Mouse (Mus musculus) kidney, embryonic 14.5 days (tissue): ENCODE data around the gene Nectin1. TPM values are rescaled to one million over a fixed set of nuclear protein-coding genes. Genes with fewer than 3 reads are reported as not detected.

Experiments used
- ATAC-seq: fragments of 200-750 bp; cut with Nextera tagmentation; 2 replicates; pipeline ENCODE4 v1.8.0; 2017; ENCODE audit warnings: moderate number of reproducible peaks, mild to moderate bottlenecking, moderate TSS enrichment, moderate library complexity; ENCODE audit not compliant: low FRiP score, low TSS enrichment
- H3K27ac ChIP-seq: fragments of 300-500 bp; sonication (generic); 2 replicates; pipeline ENCODE4 v1.5.1; 2014; ENCODE audit warnings: low read depth, mild to moderate bottlenecking, low read length, moderate library complexity, mixed read lengths
- H3K27me3 ChIP-seq: fragments of 300-500 bp; sonication (generic); 2 replicates; pipeline ENCODE4 v1.6.1; 2014; ENCODE audit warnings: mild to moderate bottlenecking, low read length; ENCODE audit not compliant: control insufficient read depth, insufficient read depth
- H3K36me3 ChIP-seq: fragments of 300-500 bp; sonication (generic); 2 replicates; pipeline ENCODE4 v1.6.1; 2014; ENCODE audit warnings: low read length, mixed read lengths; ENCODE audit not compliant: control insufficient read depth, insufficient read depth
- H3K4me1 ChIP-seq: fragments of 300-500 bp; sonication (generic); 2 replicates; pipeline ENCODE4 v1.6.1; 2014; ENCODE audit warnings: low read length, mixed read lengths; ENCODE audit not compliant: control insufficient read depth, insufficient read depth
- H3K4me2 ChIP-seq: fragments of 300-500 bp; sonication (generic); replicated peaks from 2 replicates; pipeline ENCODE4 v1.6.1; 2014; ENCODE audit warnings: low read depth, mild to moderate bottlenecking, low read length
- H3K4me3 ChIP-seq: fragments of 300-500 bp; sonication (generic); 2 replicates; pipeline ENCODE4 v1.5.1; 2014; ENCODE audit warnings: mild to moderate bottlenecking, low read length
- H3K9ac ChIP-seq: fragments of 300-500 bp; sonication (generic); 2 replicates; pipeline ENCODE4 v1.6.1; 2014; ENCODE audit warnings: low read depth, mild to moderate bottlenecking, low read length, moderate library complexity
- H3K9me3 ChIP-seq: fragments of 300-500 bp; sonication (generic); 2 replicates; pipeline ENCODE4 v1.6.1; 2016; ENCODE audit warnings: low read length; ENCODE audit not compliant: control insufficient read depth
- WGBS: fragments of 180-500 bp; shearing (Covaris S2); extraction: QIAGEN DNeasy Blood & Tissue Kit; methylation state at CpG from one replicate; pipeline ENCODE4 v1.1.7; 2014; 5-methylcytosine and 5-hydroxymethylcytosine counted together
- polyA plus RNA-seq: library from polyadenylated mRNA; unstranded; fragments of >200 nt; fragmentation: Nextera tagmentation; extraction: Ambion mirVana; gene quantifications from 2 replicates; pipeline ENCODE4 v1.2.1, GENCODE M21; 2014

The Nectin1 gene
- polyA plus RNA-seq, 1 experiment from 2014 or later = 6.8 TPM

- no peak overlapping the region for H3K27ac ChIP-seq
- no peaks in the 10 kb centered on the region for H3K9me3 ChIP-seq
Observed at GRCm38 (mm10) chr9:43826558-43827253, 82.9 kb downstream of the Nectin1 start.

GRCm38 (mm10) chr9:43827593-43827992 is 83.8 kb downstream of the Nectin1 start:
- 53% methylated on average over 5 of the region's 5 CpGs for WGBS
- no peaks in the 10 kb centered on the region for H3K9me3 ChIP-seq
- H3K27ac ChIP-seq = no peak overlapping the region
- 0 out of 2 replicates have a peak, but pooled peaks cover 3% of the 10 kb centered on the region for H3K27me3 ChIP-seq
- no peak for ATAC-seq
- no peak overlapping the region for H3K4me2 ChIP-seq
- no peak overlapping the region for H3K9ac ChIP-seq
- H3K4me1 ChIP-seq = 0 out of 2 replicates have a peak, but pooled peaks cover 2% of the 10 kb centered on the region
- H3K4me3 ChIP-seq = no peak overlapping the region
- H3K36me3 ChIP-seq = no peaks in the 10 kb centered on the region

More at GRCm38 (mm10) chr9:43826558-43827253, 82.9 kb downstream of the Nectin1 start:
- Histone ChIP-seq H3K36me3 (no peaks in the 10 kb centered on the region), H3K9ac (no peak overlapping the region), H3K4me2 (no peak overlapping the region), H3K27me3 (0 out of 2 replicates have a peak, but pooled peaks cover 3% of the 10 kb centered on the region), H3K4me1 (0 out of 2 replicates have a peak, but pooled peaks cover 2% of the 10 kb centered on the region), H3K4me3 (no peak overlapping the region)
- ATAC-seq = no peak
- 43% methylated on average over 8 of the region's 8 CpGs for WGBS

- Histone ChIP-seq H3K4me2 (no peak overlapping the region), H3K9me3 (no peaks in the 10 kb centered on the region), H3K9ac (no peak overlapping the region), H3K27me3 (0 out of 2 replicates have a peak, but pooled peaks cover 3% of the 10 kb centered on the region), H3K36me3 (no peaks in the 10 kb centered on the region), H3K4me1 (0 out of 2 replicates have a peak, but pooled peaks cover 2% of the 10 kb centered on the region), H3K27ac (no peak overlapping the region), H3K4me3 (no peak overlapping the region)
- ATAC-seq = no peak
- 49% methylated on average over 6 of the region's 6 CpGs for WGBS
Observed at GRCm38 (mm10) chr9:43828960-43829359, 85.2 kb downstream of the Nectin1 start.

- H3K9me3 ChIP-seq = no peaks in the 10 kb centered on the region
- 96% methylated on average over 8 of the region's 8 CpGs for WGBS
Observed at GRCm38 (mm10) chr9:43833232-43833631, 89.4 kb downstream of the Nectin1 start.

GRCm38 (mm10) chr9:43834283-43834682 is 90.5 kb downstream of the Nectin1 start:
- no peak overlapping the region for H3K4me2 ChIP-seq
- WGBS = 82% methylated on average over 13 of the region's 13 CpGs
- H3K9ac ChIP-seq = no peak overlapping the region
- ATAC-seq = no peak
- no peak overlapping the region for H3K27ac ChIP-seq
- no peaks in the 10 kb centered on the region for H3K4me1 ChIP-seq
- H3K36me3 ChIP-seq = no peaks in the 10 kb centered on the region
- H3K9me3 ChIP-seq = no peaks in the 10 kb centered on the region
- no peaks in the 10 kb centered on the region for H3K27me3 ChIP-seq
- no peak overlapping the region for H3K4me3 ChIP-seq

More at GRCm38 (mm10) chr9:43833232-43833631, 89.4 kb downstream of the Nectin1 start:
- no peaks in the 10 kb centered on the region for H3K36me3 ChIP-seq
- no peak for ATAC-seq
- H3K4me1 ChIP-seq = no peaks in the 10 kb centered on the region
- no peak overlapping the region for H3K27ac ChIP-seq
- 0 out of 2 replicates have a peak, but pooled peaks cover 3% of the 10 kb centered on the region for H3K27me3 ChIP-seq
- no peak overlapping the region for H3K4me2 ChIP-seq
- no peak overlapping the region for H3K4me3 ChIP-seq
- H3K9ac ChIP-seq = no peak overlapping the region

- ATAC-seq = no peak
- 56% methylated on average over 2 of the region's 2 CpGs for WGBS
- Histone ChIP-seq H3K27me3 (no peaks in the 10 kb centered on the region), H3K4me3 (no peak overlapping the region), H3K9ac (no peak overlapping the region), H3K27ac (no peak overlapping the region), H3K36me3 (no peaks in the 10 kb centered on the region), H3K4me1 (peaks cover 6% of the 10 kb centered on the region), H3K4me2 (no peak overlapping the region), H3K9me3 (no peaks in the 10 kb centered on the region)
Observed at GRCm38 (mm10) chr9:43838561-43838960, 94.8 kb downstream of the Nectin1 start.

- H3K4me3 ChIP-seq = no peak overlapping the region
- no peaks in the 10 kb centered on the region for H3K36me3 ChIP-seq
- H3K27me3 ChIP-seq = peaks cover 5% of the 10 kb centered on the region; the same call in 1 of the 2 replicates
- WGBS = 3% methylated on average over 6 of the region's 8 CpGs
- ATAC-seq = peak; percentile 68
- no peak overlapping the region for H3K27ac ChIP-seq
- no peak overlapping the region for H3K4me2 ChIP-seq
- H3K9ac ChIP-seq = no peak overlapping the region
- H3K4me1 ChIP-seq = peaks cover 6% of the 10 kb centered on the region
- H3K9me3 ChIP-seq = no peaks in the 10 kb centered on the region
Observed at GRCm38 (mm10) chr9:43842921-43843577, 99.3 kb downstream of the Nectin1 start.

- no peak overlapping the region for H3K4me3 ChIP-seq
- H3K4me2 ChIP-seq = no peak overlapping the region
- WGBS = 0% methylated on average over 2 of the region's 3 CpGs
- 0 out of 2 replicates have a peak, but pooled peaks have one; percentile 24 for ATAC-seq
- H3K27me3 ChIP-seq = peaks cover 5% of the 10 kb centered on the region; the same call in 1 of the 2 replicates
- H3K4me1 ChIP-seq = peaks cover 6% of the 10 kb centered on the region
- H3K9ac ChIP-seq = no peak overlapping the region
- no peaks in the 10 kb centered on the region for H3K36me3 ChIP-seq
- no peak overlapping the region for H3K27ac ChIP-seq
- H3K9me3 ChIP-seq = no peaks in the 10 kb centered on the region
Observed at GRCm38 (mm10) chr9:43843711-43844127, 99.9 kb downstream of the Nectin1 start.
